Mouse (Mus musculus): ENCODE measurements around the gene Inpp5e. TPM values are rescaled to one million over a fixed set of nuclear protein-coding genes. Genes with fewer than 3 reads are reported as not detected.

The Inpp5e gene
- total and polyA plus RNA-seq, 3 experiments: 7.6 to 23.0 (median 16.0) TPM

GRCm38 (mm10) chr2:26362991-26363390, 46.0 kb downstream of the Inpp5e start:
- DNase-seq (ENCODE audit: low spot score) (no peak), ATAC-seq (ENCODE audit: extremely low read depth, insufficient number of reproducible peaks, low FRiP score, poor library complexity, severe bottlenecking) (no peak)
- Histone ChIP-seq H3K36me3 (replicated peaks) (peaks cover 76% of the 10 kb centered on the region), H3K27me3 (ENCODE audit: insufficient read depth, low read length) (peaks cover 9% of the 10 kb centered on the region; the same call in 1 of the 2 replicates), H3K9me3 (replicated peaks) (no peaks in the 10 kb centered on the region), H3K4me1 (ENCODE audit: insufficient read depth, low read depth, low read length) (peaks cover 6% of the 10 kb centered on the region; the same call in 1 of the 2 replicates), H3K4me3 (ENCODE audit: low read depth, low read length) (no peak overlapping the region)
- TF ChIP-seq CTCF (IDR thresholded peaks at IDR 0.05; ENCODE audit: low read depth, low read length): no peak
- TF ChIP-seq POLR2AphosphoS5 (IDR thresholded peaks at IDR 0.05; ENCODE audit: insufficient replicate concordance, low read depth, low read length): no peak
- TF ChIP-seq GATA1 (IDR thresholded peaks at IDR 0.05; ENCODE audit: borderline replicate concordance, low read length): no peak
- no peak for TF ChIP-seq GATA2 (IDR thresholded peaks at IDR 0.05; ENCODE audit: borderline replicate concordance, low read depth, low read length)

GRCm38 (mm10) chr2:26360772-26361171, 48.2 kb downstream of the Inpp5e start, which contains the start of gene Card9:
Gene Card9, minus strand, starts transcription at chr2:26360918.
- no peak for ATAC-seq (ENCODE audit: extremely low read depth, insufficient number of reproducible peaks, low FRiP score, poor library complexity, severe bottlenecking)
- Histone ChIP-seq H3K4me1 (ENCODE audit: insufficient read depth, low read depth, low read length) (peaks cover 6% of the 10 kb centered on the region; the same call in 1 of the 2 replicates), H3K36me3 (replicated peaks) (peaks cover 53% of the 10 kb centered on the region), H3K9me3 (replicated peaks) (no peaks in the 10 kb centered on the region), H3K4me3 (ENCODE audit: low read depth, low read length) (no peak within 1 kb of the TSS), H3K27me3 (ENCODE audit: insufficient read depth, low read length) (peaks cover 21% of the 10 kb centered on the region)
- TF ChIP-seq TAL1 (conservative IDR thresholded peaks at IDR 0.05; ENCODE audit: low read depth, low read length): no peak
- no peak for TF ChIP-seq CTCF (IDR thresholded peaks at IDR 0.05; ENCODE audit: low read depth, low read length)
- TF ChIP-seq GATA2 (IDR thresholded peaks at IDR 0.05; ENCODE audit: borderline replicate concordance, low read depth, low read length): no peak
- TF ChIP-seq POLR2AphosphoS5 (IDR thresholded peaks at IDR 0.05; ENCODE audit: insufficient replicate concordance, low read depth, low read length): no peak
- TF ChIP-seq GATA1 (IDR thresholded peaks at IDR 0.05; ENCODE audit: borderline replicate concordance, low read length): no peak
- DNase-seq (ENCODE audit: low spot score): no peak

- Histone ChIP-seq H3K4me1 (ENCODE audit: insufficient read depth, low read depth, low read length) (peaks cover 6% of the 10 kb centered on the region; the same call in 1 of the 2 replicates), H3K9me3 (replicated peaks) (no peaks in the 10 kb centered on the region), H3K36me3 (replicated peaks) (peaks cover 46% of the 10 kb centered on the region), H3K27me3 (ENCODE audit: insufficient read depth, low read length) (peaks cover 25% of the 10 kb centered on the region), H3K4me3 (ENCODE audit: low read depth, low read length) (no peak overlapping the region)
- no peak for DNase-seq (ENCODE audit: low spot score)
- TF ChIP-seq GATA2 (IDR thresholded peaks at IDR 0.05; ENCODE audit: borderline replicate concordance, low read depth, low read length) (no peak), POLR2AphosphoS5 (IDR thresholded peaks at IDR 0.05; ENCODE audit: insufficient replicate concordance, low read depth, low read length) (no peak), TAL1 (conservative IDR thresholded peaks at IDR 0.05; ENCODE audit: low read depth, low read length) (no peak), GATA1 (IDR thresholded peaks at IDR 0.05; ENCODE audit: borderline replicate concordance, low read length) (no peak)
- ATAC-seq (ENCODE audit: extremely low read depth, insufficient number of reproducible peaks, low FRiP score, poor library complexity, severe bottlenecking): no peak
Observed at GRCm38 (mm10) chr2:26359983-26360382, 49.0 kb downstream of the Inpp5e start.

- Histone ChIP-seq H3K4me3 (ENCODE audit: low read depth, low read length) (no peak overlapping the region), H3K9me3 (replicated peaks) (no peaks in the 10 kb centered on the region), H3K4me1 (ENCODE audit: insufficient read depth, low read depth, low read length) (peaks cover 8% of the 10 kb centered on the region), H3K27me3 (ENCODE audit: insufficient read depth, low read length) (peaks cover 31% of the 10 kb centered on the region), H3K36me3 (replicated peaks) (peaks cover 34% of the 10 kb centered on the region)
- no peak for ATAC-seq (ENCODE audit: extremely low read depth, insufficient number of reproducible peaks, low FRiP score, poor library complexity, severe bottlenecking)
- no peak for TF ChIP-seq GATA2 (IDR thresholded peaks at IDR 0.05; ENCODE audit: borderline replicate concordance, low read depth, low read length)
- no peak for DNase-seq (ENCODE audit: low spot score)
Observed at GRCm38 (mm10) chr2:26358667-26359320, 50.2 kb downstream of the Inpp5e start.

GRCm38 (mm10) chr2:26357484-26357883, 51.5 kb downstream of the Inpp5e start:
- Histone ChIP-seq H3K4me3 (ENCODE audit: low read depth, low read length) (no peak overlapping the region), H3K36me3 (replicated peaks) (peaks cover 21% of the 10 kb centered on the region), H3K4me1 (ENCODE audit: insufficient read depth, low read depth, low read length) (peaks cover 21% of the 10 kb centered on the region), H3K27me3 (ENCODE audit: insufficient read depth, low read length) (peaks cover 31% of the 10 kb centered on the region), H3K9me3 (replicated peaks) (no peaks in the 10 kb centered on the region)
- DNase-seq (ENCODE audit: low spot score) (no peak), ATAC-seq (ENCODE audit: extremely low read depth, insufficient number of reproducible peaks, low FRiP score, poor library complexity, severe bottlenecking) (no peak)
- no peak for TF ChIP-seq TAL1 (conservative IDR thresholded peaks at IDR 0.05; ENCODE audit: low read depth, low read length)
- no peak for TF ChIP-seq GATA2 (IDR thresholded peaks at IDR 0.05; ENCODE audit: borderline replicate concordance, low read depth, low read length)
- no peak for TF ChIP-seq POLR2AphosphoS5 (IDR thresholded peaks at IDR 0.05; ENCODE audit: insufficient replicate concordance, low read depth, low read length)
- TF ChIP-seq GATA1 (IDR thresholded peaks at IDR 0.05; ENCODE audit: borderline replicate concordance, low read length): no peak

GRCm38 (mm10) chr2:26356678-26357077, 52.3 kb downstream of the Inpp5e start:
- H3K9me3 ChIP-seq (replicated peaks): no peaks in the 10 kb centered on the region
- H3K36me3 ChIP-seq (replicated peaks): peaks cover 14% of the 10 kb centered on the region
- DNase-seq (ENCODE audit: low spot score) (no peak), ATAC-seq (ENCODE audit: extremely low read depth, insufficient number of reproducible peaks, low FRiP score, poor library complexity, severe bottlenecking) (no peak)
- peaks cover 31% of the 10 kb centered on the region for H3K27me3 ChIP-seq (ENCODE audit: insufficient read depth, low read length)
- peaks cover 25% of the 10 kb centered on the region for H3K4me1 ChIP-seq (ENCODE audit: insufficient read depth, low read depth, low read length)
- TF ChIP-seq CTCF (IDR thresholded peaks at IDR 0.05; ENCODE audit: low read depth, low read length) (no peak), POLR2AphosphoS5 (IDR thresholded peaks at IDR 0.05; ENCODE audit: insufficient replicate concordance, low read depth, low read length) (no peak), TAL1 (conservative IDR thresholded peaks at IDR 0.05; ENCODE audit: low read depth, low read length) (no peak)
- H3K4me3 ChIP-seq (ENCODE audit: low read depth, low read length): no peak overlapping the region
